Mouse (Mus musculus): Measurements from ENCODE around the gene Ly6g5b.

GRCm38 (mm10) chr17:35082841-35083576 lies 32.2 kb downstream of the Ly6g5b start:
- TF ChIP-seq CTCF (IDR thresholded peaks at IDR 0.05; ENCODE audit: extremely low read depth, insufficient read depth, low read length) (no peak), POLR2A (IDR thresholded peaks at IDR 0.05; ENCODE audit: extremely low read depth, insufficient read depth, low read length) (no peak)
